Mouse (Mus musculus): ENCODE measurements around the gene Pde5a.

Gene Pde5a

DNA sequence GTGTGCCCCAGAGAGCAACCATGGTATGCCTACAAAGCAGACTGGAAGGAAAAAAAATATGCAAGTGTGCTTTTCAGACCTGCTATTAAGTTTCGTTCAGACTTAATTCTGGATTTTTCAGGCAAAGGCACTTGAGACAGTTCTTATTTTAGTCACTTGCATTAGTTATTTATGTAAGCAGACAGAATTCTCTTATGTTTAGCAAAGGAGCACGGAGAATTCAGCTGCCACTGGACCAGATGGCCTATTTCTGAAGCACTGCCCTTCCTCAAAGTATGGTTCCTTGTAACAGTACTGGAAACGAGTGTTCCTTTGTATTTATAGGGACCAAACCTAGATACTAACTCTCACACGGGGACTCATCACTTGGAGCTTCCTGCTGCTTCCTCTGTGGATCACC is 38.2 kb downstream of the Pde5a start:
- DNase-seq = no peak

GRCm38 (mm10) chr3:122767841-122768240 is 39.1 kb downstream of the Pde5a start:
- no peak for DNase-seq

- no peak for DNase-seq
These were observed 52.7 kb downstream of the Pde5a start for GRCm38 (mm10) chr3:122781417-122781816.

- DNase-seq = no peak
These were observed 55.5 kb downstream of the Pde5a start for GRCm38 (mm10) chr3:122784245-122784644.

- peak; percentile 53 for DNase-seq
These were observed 59.6 kb downstream of the Pde5a start for GRCm38 (mm10) chr3:122788314-122788713.

- no peak for DNase-seq
These were observed 60.8 kb downstream of the Pde5a start for GRCm38 (mm10) chr3:122789544-122789943.

DNA sequence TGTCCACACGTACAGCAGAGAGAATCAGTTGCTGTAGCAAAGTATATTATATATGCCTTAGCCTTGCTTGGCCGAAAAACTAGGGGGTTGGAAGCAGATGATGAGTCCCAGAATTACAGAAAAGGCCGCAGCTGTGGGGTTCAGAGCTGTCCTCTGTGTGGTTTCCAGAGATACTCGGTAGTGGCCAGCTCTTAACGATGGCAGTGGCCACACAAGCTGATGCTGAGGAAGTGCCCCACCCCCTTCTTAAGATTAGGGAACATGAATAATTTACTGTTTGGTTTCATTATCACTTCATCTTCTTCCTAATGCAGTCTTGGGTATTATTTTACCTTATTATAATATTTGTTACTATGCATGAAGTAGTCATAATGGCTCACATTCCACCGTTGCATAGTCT is 71.3 kb downstream of the Pde5a start:
- DNase-seq = no peak

DNA sequence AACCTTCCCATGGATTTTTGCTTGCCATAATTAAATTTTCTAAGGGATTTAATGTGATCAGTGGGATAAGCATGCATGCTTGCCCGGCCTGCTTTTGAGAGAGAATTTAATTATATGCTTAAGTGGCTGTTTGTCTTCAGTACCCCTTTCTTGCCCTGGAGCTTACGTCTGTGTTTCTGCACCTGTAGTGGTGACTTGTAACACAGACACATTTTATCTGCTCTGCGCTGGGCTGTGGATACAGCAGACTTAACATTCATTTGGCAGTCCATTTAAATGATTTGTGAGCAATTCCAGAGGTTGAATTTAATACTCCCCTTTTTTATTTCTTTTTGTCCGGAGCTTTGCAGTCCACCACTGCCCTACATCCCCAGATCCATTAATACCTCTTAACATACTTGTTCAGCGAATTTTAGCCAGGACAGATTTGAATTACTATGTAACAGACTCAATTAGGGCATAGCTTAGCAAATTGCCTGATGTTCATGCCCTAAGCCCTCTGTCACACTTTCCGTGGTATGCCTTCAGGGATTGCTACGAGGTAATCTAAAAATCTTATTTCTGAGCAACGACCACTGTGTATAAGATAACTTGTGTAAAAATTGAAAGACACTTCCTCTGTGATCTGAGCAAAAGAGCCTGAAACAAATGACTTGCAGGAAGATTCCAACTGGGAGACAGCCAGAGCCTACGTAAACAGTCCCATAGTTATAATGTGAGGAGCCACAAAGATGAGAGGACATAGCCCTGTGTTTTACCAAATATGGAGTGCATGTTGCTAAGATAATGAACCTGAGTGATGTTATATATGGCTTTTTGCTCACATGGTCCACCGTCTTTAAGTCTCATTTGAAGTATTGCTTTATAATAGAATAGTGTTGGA is 72.0 kb downstream of the Pde5a start:
- DNase-seq = no peak

DNA sequence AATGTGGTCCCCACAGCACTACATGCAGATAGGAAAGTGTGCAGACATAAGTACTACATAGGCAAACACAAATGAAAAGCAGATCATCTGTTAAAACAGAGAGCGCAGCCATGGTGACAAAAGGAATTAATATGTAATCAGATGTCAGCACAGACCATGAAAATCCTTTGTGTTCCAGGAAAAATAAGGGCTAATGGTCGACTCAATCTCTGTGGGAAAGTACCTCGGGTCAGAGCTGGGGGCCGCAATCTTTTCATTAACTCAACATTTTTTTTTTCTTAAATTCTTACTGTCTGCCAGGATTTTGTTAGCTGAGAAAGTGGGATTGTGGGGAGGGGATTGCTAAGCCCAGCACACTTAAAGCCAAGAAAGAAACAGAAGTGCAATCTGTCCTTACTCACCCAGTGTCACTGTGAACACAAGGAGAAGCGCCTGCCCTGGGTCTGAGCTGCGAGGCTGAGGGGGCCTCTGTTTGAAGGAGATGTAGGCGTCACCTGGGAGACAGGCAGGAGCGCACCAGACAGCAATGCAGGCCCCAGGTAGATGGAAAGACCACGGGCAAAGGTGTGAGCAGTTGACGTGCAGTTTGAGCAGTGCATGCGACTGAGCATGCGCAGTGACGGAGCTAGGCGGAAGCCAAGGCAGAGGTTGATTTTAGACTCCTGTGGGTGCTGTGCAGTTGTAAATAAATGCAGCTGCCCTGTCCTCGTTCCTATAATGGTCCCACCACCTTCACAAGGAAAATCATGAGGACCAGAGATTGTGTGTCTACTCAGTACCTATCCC is 72.9 kb downstream of the Pde5a start:
- no peak for DNase-seq

GRCm38 (mm10) chr3:122807313-122807712 is 78.6 kb downstream of the Pde5a start:
- no peak for DNase-seq

DNA sequence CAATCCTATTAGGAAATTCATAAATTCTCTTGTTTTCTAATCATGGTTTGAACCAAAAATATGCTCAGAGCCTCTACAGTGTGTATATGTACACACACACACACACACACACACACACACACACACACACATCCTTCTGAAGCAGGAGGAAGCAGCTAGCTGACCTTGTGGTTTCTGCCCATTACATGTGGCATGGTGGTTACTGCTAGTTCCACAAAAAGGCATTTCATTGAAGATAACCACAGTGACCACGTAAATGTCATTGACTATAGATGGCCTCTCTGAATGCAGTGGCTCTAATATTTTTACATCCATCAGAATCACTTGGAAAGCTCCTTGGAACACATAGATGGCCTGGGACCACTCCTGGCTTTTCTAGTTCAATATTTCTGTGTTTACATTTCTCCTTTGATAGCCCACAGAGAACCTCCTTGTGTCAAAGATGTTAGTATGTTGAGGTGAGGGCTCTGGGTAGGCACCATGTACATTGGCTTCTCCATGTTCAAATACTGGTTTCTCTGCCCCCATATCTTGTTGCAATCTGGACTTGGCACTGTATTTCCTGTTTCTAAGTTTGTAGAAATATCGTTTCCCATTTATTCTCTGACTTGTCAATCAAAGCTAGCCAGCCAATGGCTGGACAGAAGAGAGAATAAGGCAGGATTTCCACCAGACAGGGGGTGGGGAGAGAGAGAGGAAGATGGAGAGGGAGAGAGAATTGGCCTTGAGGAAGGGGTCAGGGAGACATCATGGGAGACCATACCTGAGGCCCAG is 81.5 kb downstream of the Pde5a start:
- DNase-seq = no peak

DNA sequence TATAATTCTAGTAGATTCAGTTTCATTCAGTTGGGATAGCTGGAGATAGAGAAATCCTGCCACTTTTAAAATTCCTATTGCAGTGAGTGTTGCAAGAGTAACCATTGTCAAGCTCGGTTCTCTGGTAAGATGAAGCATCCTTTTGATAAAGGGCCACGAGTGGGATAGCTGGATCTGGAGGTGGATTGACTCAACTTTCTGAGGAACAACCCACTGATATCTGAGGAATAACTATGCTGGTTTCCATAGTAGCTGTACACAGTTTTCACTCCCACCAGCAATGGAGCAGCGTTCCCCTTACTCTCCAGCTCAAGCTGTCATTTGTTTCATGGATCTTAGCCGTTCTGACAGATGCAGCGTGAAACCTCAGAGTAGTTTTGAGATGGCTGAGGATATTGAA is 82.2 kb downstream of the Pde5a start:
- DNase-seq = no peak

DNA sequence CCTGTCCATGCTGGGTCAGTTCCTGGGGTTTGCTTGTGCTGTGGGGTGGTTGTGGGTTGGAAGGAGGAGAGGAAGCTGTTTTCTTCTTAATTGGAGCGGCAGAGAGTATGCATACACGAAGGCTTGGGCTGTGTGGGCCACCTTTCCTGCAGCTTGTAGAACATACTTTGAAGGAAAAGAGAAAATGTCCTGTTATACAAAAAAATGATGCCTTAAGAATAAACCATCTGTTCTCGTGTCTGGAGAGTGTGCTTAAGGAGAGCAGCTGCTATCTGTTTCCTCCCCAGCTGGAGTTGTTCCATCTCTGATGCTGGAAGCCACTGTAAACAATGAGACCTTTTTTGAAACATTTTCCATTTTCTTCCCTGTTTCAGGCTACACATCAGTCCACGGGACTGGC is 85.8 kb downstream of the Pde5a start:
- no peak for DNase-seq

- DNase-seq = no peak
These were observed 89.5 kb downstream of the Pde5a start for GRCm38 (mm10) chr3:122818282-122818681.

GRCm38 (mm10) chr3:122820700-122821099 is 92.0 kb downstream of the Pde5a start:
- no peak for DNase-seq

DNA sequence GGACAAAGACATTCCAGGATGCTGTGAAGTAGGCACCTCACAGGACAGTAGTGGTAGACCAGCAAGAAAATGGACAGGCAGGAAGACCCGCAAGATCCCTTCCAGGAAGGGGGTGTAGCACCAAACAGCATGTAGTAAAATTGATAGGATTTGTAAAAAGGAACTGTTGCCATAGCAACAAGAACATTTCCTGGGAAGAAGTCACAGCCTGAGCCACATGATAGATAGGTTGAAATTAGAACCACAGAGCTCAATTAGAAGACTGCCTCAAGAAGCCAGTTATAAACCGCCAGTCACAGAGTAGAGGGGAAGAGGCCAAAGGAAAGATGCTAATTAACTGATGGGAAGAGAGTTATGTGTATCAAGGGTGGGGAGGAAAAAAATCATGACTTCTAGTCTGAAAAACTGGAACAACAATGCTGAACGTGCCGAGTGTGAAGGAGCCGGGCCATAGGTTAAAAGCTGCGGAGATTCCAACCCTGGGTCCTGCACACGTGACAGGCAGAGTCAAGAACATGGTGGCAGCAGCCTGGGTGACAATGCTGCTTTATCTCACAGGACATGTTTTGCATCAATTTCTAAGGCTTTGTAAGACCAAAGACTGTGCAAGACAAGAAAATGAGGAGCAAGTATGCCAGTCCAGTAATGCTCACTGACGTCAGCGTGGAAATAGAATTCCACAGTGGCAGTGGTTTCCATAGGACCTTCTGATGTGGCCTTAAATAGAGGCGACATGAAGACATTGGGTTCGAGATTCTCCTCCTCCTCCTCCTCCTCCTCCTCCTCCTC is 99.7 kb downstream of the Pde5a start:
- no peak for DNase-seq

DNA sequence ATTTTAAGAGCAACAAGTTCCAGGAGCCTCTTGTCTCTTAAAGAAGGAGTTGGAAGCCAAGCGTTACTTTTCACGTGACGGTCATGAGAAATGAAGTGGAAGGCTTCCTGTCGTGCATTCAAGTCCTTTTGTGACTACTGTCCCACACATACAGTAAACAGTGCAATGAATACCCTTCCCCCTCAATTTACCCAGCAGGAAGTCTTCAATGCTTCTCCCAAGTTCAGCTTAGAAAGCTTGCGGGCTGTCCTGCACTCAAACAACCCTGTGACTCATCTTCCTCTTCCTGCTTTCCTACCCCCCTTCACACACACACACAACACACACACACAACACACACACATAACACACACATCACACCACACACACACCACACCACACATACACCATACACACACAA is 105.8 kb downstream of the Pde5a start:
- no peak for DNase-seq

GRCm38 (mm10) chr3:122835097-122835850 is 106.5 kb downstream of the Pde5a start:
- no peak for DNase-seq

DNA sequence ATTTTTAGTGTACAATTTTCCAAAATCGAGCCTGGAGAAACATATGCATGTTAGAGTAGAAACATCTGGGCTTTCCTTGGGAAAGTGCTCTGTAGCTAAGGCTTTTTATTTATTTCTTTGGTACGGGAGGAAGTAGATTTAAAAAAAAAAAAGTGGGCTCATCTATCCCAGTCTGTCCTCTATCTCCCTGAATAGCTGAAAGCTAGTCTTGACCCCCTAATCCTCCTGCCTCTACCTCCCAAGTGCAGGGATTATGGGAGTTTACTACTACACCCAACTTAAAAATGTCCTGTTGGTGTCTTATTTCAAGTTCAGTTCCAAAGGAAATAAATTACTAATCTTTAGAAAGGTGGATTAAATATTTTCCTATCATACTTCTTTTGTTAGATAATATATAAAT is 108.9 kb downstream of the Pde5a start:
- DNase-seq = no peak

- no peak for DNase-seq
These were observed 119.8 kb downstream of the Pde5a start for GRCm38 (mm10) chr3:122848410-122849034.

DNA sequence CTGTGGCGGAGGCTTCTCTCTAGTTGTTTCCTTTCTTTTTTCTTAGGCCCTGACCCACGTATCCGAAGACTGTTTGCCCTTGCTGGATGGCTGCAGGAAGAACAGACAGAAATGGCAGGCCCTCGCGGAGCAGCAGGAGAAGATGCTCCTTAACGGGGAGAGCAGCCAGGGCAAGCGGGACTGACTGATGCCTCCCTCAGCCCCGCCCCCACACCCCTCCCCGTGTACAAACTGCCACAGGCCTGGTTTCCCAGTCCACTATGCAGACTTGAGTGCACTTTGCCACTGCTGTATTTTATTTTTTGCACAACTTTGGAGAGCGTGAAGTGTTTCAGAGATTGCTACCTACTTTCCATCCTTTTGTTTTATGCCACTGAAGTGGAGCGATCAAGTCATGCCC is 126.4 kb downstream of the Pde5a start:
- no peak for DNase-seq

Measured in right cerebral cortex, postnatal 4 days (tissue).